Mouse (Mus musculus) testis, postnatal 10 days (tissue): ENCODE data around the gene Lrrfip2.

Experiments
- DNase-seq: peaks from one replicate; pipeline ENCODE4 v3.0.0; 2021; ENCODE audit warnings: low spot score

The Lrrfip2 gene

DNA sequence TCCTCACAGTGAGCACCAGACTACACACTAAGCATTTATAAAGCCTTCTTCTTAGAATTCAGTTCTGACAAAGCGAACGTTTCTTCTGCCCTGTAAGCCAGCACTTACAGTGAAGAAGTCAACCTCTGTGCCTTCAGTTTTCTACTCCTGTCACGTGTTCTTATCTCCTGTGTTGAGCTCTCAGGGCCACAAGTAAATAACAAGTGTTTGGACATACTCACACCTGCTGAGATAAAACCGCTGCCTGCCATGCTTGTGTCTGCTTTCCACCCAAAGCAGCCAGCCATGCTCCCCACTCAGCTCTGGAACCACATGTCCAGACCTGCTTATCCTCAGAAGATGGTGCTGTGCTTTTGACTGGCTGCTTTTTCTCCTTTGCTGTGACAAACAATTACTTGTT, 49.2 kb downstream of the Lrrfip2 start:
- no peak for DNase-seq

GRCm38 (mm10) chr9:111170430-111170829, 53.0 kb downstream of the Lrrfip2 start:
- no peak for DNase-seq

GRCm38 (mm10) chr9:111174071-111174470, 56.7 kb downstream of the Lrrfip2 start:
- no peak for DNase-seq

- DNase-seq, result no peak
Observed at GRCm38 (mm10) chr9:111178971-111179370, 61.6 kb downstream of the Lrrfip2 start.

- DNase-seq, result no peak
Observed at GRCm38 (mm10) chr9:111182176-111182575, 64.8 kb downstream of the Lrrfip2 start.

GRCm38 (mm10) chr9:111184929-111185328, 67.5 kb downstream of the Lrrfip2 start:
- no peak for DNase-seq

- no peak for DNase-seq
Observed at GRCm38 (mm10) chr9:111186861-111187260, 69.5 kb downstream of the Lrrfip2 start.

- DNase-seq, result no peak
Observed at GRCm38 (mm10) chr9:111188731-111189130, 71.3 kb downstream of the Lrrfip2 start.

DNA sequence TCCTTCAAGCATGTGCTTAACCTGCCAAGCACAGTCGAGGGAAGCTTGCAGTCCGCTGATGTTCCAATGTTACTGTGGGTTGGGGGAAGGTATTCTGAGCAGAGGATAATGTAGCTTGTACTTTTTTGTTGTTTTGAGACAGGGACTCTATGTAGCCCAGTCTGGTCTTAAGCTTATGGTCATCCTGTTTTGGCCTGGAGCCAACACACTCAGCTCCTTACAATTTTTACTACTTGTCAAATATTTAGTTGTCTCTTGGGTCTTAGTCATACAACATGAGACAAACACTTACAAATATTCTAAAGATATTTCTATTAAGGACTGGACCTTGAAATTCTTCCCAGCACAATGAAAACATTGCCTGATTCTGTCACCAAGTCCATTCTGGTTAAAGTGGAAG, 75.8 kb downstream of the Lrrfip2 start:
- no peak for DNase-seq

GRCm38 (mm10) chr9:111197116-111197515, 79.7 kb downstream of the Lrrfip2 start:
- no peak for DNase-seq

DNA sequence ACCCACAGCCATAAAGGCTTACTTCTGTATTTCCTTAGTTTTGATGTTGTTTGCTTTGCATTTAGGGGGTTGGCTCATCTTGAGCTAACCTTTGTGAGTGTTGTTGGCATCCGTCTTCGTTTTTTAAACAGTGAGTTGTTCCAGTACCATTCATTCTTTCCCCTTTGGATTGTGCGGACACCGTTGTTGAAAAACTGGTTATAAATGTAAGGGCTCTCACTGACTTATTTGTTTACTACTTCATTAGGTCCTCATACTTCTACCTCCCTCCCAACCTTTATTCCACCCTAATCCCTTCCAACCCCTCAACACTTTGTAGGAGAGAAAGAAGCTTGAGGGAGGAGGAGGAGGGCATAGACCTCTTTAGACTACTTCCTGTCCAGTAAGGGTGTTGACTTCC, 80.3 kb downstream of the Lrrfip2 start:
- no peak for DNase-seq

DNA sequence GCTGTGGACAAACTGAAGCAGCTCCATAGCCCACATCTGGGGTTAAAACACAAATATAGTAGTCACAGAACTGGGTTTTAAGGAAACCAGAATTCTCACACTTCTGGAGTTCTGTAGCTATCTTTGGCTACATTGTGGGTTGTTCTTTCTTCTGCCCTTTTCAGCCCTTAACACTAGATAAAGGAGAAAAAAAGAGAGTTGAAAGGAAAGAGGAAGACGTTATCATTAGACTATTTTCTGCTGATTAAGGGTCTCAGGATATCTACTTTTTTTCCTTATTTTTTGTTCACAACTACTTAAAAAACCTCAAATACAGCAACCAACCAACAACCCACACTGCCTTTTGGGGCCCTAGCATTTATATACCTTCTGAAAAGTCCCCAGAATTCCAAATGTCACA, 80.9 kb downstream of the Lrrfip2 start:
- DNase-seq, result no peak

DNA sequence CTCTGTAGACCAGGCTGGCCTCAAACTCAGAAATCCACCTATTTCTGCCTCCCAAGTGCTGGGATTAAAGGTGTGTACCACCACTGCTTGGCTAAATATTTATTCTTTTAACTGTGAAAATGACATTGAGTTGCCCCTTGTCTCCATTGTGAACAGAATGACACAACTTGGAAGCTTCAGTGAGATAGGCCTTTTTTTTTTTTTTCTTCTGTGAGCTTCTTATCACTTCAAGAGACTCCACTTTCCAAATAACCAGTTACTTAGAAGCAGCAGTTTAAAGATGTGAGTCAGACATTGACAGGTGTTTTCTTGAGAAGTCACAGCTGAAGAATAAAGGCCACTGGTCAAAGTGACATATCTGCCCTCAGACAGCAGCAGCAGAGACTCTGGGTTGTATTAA, 82.8 kb downstream of the Lrrfip2 start:
- no peak for DNase-seq

GRCm38 (mm10) chr9:111204601-111205375, 87.4 kb downstream of the Lrrfip2 start:
- no peak for DNase-seq

DNA sequence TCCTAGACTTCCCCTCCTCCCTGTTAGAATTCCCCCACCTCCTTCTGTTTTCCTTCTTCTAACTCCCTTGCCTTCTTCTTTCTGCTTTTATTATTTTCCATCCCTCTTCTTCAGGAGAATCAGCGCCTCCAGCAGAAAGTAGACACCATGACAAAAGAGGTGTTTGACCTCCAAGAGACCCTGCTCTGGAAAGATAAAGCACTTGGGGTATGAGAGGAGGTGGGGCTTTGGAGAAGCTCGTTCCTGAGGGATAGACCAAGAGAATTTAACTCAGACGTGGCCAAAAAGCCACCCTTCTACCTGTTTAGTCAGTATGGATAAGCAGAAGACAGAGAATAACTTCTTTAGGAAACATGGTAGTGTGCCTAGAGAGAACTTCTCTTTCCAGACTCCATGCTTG, 90.3 kb downstream of the Lrrfip2 start:
- DNase-seq, result no peak

- no peak for DNase-seq
Observed at GRCm38 (mm10) chr9:111208185-111208584, 90.8 kb downstream of the Lrrfip2 start.

GRCm38 (mm10) chr9:111209158-111209699, 91.8 kb downstream of the Lrrfip2 start:
- DNase-seq, result no peak

DNA sequence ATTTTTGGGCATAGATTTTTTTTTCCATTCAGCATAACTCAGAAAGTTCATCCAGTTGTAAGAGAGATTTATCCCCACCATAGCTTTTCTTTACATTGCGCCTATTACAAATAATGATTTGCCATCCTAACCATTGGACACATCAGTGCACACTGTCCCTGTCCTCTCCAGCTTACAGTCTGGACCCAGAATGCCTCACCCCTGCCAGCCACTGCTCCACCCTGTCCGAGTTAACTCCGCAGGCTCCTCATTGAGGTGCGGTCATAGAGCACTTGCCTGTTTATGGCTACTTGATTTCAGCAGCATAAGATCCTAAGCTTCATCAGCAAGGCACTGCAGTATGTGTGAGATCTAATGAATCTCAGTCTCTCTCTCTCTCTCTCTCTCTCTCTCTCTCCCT, 93.0 kb downstream of the Lrrfip2 start:
- DNase-seq, result no peak

DNA sequence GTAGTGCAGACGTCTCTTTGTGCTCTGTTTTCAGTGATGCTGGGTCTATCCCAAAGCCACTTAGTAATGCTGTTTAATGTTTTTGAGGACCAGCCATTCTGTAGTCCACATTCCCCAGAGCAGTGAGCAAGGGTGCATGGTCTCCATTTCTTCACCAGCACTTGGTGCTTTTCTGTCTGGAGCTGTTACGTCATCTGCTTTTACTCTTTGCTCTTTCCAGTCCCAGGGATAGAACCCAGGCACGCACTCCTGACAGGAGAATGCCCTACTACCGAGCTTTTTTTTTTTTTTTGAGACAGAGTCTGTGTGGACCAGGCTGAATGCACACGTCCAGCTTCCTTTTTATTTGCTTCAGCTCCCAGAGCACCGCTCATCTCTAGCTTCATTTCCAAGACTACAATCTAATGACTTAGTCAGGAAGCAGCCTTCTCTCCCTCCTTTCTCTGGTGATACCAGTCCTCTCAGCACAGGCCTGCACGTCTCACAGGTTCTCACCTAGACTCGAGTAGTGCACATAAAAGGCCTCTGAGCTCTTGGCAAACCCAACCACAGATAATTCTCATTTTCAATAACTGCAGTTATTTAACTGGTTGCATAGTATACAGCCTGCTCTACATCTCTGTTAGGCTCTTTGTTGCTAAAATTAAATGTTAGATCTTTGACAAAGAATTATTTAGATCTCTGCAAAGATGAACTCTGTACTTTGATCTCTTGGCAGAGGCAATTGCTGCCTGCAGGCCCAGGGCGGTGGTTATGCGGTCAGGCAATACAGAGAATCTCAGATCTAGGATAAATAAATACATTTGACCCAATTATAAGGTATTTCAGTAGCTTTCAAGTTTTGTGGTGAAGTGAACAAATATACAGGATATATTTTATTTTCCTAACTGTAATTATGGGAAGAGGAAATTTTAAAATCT, 94.0 kb downstream of the Lrrfip2 start:
- DNase-seq, result no peak

DNA sequence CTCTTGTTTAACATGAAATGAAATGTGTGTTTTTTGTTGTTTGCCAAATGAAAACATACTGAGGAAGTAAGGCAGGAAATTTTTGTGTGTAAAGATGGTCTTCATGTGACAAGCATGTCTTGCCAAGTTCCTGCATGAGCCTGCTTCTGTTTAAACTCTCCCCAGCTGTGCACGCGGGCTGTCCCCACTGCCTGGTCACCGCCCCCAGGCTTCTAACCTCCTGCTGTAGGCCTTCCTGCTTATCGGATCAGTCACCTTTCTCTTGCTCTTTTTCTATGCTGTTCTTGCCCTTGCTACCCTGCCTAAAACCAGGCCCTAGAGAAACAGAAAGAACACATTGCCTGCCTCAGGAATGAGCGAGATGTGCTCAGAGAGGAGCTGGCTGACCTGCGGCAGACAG, 96.1 kb downstream of the Lrrfip2 start:
- no peak for DNase-seq

- no peak for DNase-seq
Observed at GRCm38 (mm10) chr9:111216424-111216823, 99.0 kb downstream of the Lrrfip2 start.

DNA sequence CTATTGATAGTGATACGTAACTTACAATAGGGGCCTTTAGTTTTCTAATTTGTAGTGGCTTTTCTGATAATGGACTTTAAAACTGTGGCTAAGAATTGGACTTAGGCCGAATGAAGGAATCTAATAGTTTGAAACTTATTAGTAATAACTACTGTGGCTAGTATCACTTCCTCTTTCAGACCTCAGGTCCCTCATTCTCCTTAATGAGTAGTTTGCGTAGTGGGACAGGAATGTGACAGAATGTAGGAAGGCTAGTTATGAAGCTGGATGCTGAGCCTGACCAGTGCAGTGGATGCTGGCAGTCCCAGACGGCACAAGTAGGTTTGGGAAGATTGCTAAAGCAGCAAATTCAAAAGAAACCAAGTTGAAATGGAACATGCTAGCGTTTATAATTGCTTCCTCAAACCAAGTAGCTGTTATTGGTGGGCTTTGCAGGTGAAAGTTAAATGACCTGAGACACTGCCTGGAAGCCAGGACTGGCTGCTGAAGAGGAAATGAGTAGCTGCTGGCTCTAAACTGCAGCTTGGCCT, 103.2 kb downstream of the Lrrfip2 start:
- no peak for DNase-seq

- no peak for DNase-seq
Observed at GRCm38 (mm10) chr9:111221580-111221979, 104.2 kb downstream of the Lrrfip2 start.
